Mouse (Mus musculus) liver, embryonic 15.5 days (tissue): ENCODE data around the gene Rasa2. TPM values are rescaled to one million over a fixed set of nuclear protein-coding genes. Genes with fewer than 3 reads are reported as not detected.
A peak's percentile ranks its signal among the peaks of the same experiment; 100 is the strongest.

ENCODE experiments used
- ATAC-seq: fragments of 200-750 bp; cut with Nextera tagmentation; 2 replicates; pipeline ENCODE4 v1.8.0; 2017; ENCODE audit warnings: moderate number of reproducible peaks, mild to moderate bottlenecking, moderate library complexity; ENCODE audit not compliant: insufficient read depth
- H3K27ac ChIP-seq: fragments of 300-500 bp; sonication (generic); replicated peaks from 2 replicates; pipeline ENCODE4 v1.5.1; 2015; ENCODE audit warnings: mild to moderate bottlenecking, inconsistent platforms
- H3K27me3 ChIP-seq: fragments of 300-500 bp; sonication (generic); 2 replicates; pipeline ENCODE4 v1.6.1; 2015; ENCODE audit warnings: mild to moderate bottlenecking, inconsistent platforms
- H3K36me3 ChIP-seq: fragments of 300-500 bp; sonication (generic); replicated peaks from 2 replicates; pipeline ENCODE4 v1.6.1; 2015; ENCODE audit warnings: moderate library complexity, mild to moderate bottlenecking, inconsistent platforms
- H3K4me1 ChIP-seq: fragments of 300-500 bp; sonication (generic); replicated peaks from 2 replicates; pipeline ENCODE4 v1.6.1; 2015; ENCODE audit warnings: inconsistent platforms
- H3K4me2 ChIP-seq: fragments of 300-500 bp; sonication (generic); 2 replicates; pipeline ENCODE4 v1.6.1; 2015; ENCODE audit warnings: moderate library complexity, mild to moderate bottlenecking, inconsistent platforms
- H3K4me3 ChIP-seq: fragments of 300-500 bp; sonication (generic); replicated peaks from 2 replicates; pipeline ENCODE4 v1.5.1; 2015; ENCODE audit warnings: mild to moderate bottlenecking, inconsistent platforms
- H3K9ac ChIP-seq: fragments of 300-500 bp; sonication (generic); 2 replicates; pipeline ENCODE4 v1.6.1; 2015; ENCODE audit warnings: moderate library complexity, mild to moderate bottlenecking, inconsistent platforms
- H3K9me3 ChIP-seq: fragments of 300-500 bp; sonication (generic); replicated peaks from 2 replicates; pipeline ENCODE4 v1.6.1; 2016; ENCODE audit warnings: inconsistent platforms
- WGBS: fragments of 180-500 bp; shearing (Covaris S2); methylation state at CpG from one replicate; pipeline ENCODE4 v1.1.7; 2015; ENCODE audit warnings: mixed read lengths; ENCODE audit not compliant: insufficient replicate concordance; 5-methylcytosine and 5-hydroxymethylcytosine counted together
- polyA plus RNA-seq: library from polyadenylated mRNA; unstranded; fragments of >200 nt; fragmentation: Nextera tagmentation; extraction: Ambion mirVana; gene quantifications from 2 replicates; pipeline ENCODE4 v1.2.1, GENCODE M21; 2015

Gene Rasa2
- polyA plus RNA-seq, 1 experiment from 2014 or later: 2.2 TPM

- no peak overlapping the region for H3K4me3 ChIP-seq
- no peak overlapping the region for H3K4me2 ChIP-seq
- H3K9ac ChIP-seq: no peak overlapping the region
- H3K27ac ChIP-seq: no peak overlapping the region
- no peaks in the 10 kb centered on the region for H3K36me3 ChIP-seq
- 61% methylated on average over 7 of the region's 7 CpGs for WGBS
- H3K27me3 ChIP-seq: no peaks in the 10 kb centered on the region
- H3K9me3 ChIP-seq: no peaks in the 10 kb centered on the region
- no peaks in the 10 kb centered on the region for H3K4me1 ChIP-seq
- no peak for ATAC-seq
These were observed 130.2 kb downstream of the Rasa2 start for GRCm38 (mm10) chr9:96501217-96501616.

DNA sequence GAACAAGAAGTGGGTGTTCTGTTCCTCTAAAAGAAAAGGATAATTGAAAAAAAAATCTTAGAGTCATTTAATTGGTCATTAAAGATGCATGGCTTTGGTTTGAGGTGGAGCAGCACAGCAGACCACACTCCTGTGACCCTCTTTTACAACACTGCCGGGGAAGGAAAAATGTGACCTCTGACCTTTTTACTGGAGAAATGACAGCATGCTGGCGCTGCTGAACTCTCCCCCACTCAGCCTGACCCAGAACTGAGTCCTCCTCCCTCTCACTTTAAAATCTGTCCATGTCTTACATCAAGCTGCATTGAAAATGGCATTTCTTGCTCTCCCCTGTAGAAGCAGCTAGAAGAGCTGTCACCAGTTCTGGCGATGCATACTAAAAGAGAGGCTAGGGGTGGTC is 138.2 kb downstream of the Rasa2 start:
- ATAC-seq: no peak
- Histone ChIP-seq H3K9ac (no peak overlapping the region), H3K9me3 (no peaks in the 10 kb centered on the region), H3K4me2 (no peak overlapping the region), H3K36me3 (no peaks in the 10 kb centered on the region), H3K27ac (no peak overlapping the region), H3K27me3 (no peaks in the 10 kb centered on the region), H3K4me1 (no peaks in the 10 kb centered on the region; the same call in 1 of the 2 replicates), H3K4me3 (no peak overlapping the region)
- 43% methylated on average over 3 of the region's 3 CpGs for WGBS

- 36% methylated on average over 12 of the region's 12 CpGs for WGBS
- Histone ChIP-seq H3K4me2 (peak overlapping the region; percentile 35; the same call in 1 of the 2 replicates), H3K9ac (no peak overlapping the region)
These were observed 139.6 kb downstream of the Rasa2 start for GRCm38 (mm10) chr9:96491810-96492209.

More at GRCm38 (mm10) chr9:96491810-96492209, 139.6 kb downstream of the Rasa2 start:
- H3K4me3 ChIP-seq: no peak overlapping the region
- no peaks in the 10 kb centered on the region; the same call in 1 of the 2 replicates for H3K4me1 ChIP-seq
- H3K27me3 ChIP-seq: no peaks in the 10 kb centered on the region
- H3K9me3 ChIP-seq: no peaks in the 10 kb centered on the region
- H3K27ac ChIP-seq: no peak overlapping the region
- no peak for ATAC-seq
- H3K36me3 ChIP-seq: no peaks in the 10 kb centered on the region

Other genes starting within 250 kb of the Rasa2 start
- gene Rnf7, start 152.9 kb downstream of the Rasa2 start, polyA plus RNA-seq: 56.0 and 59.1 TPM in 2 replicates
- 0.06 and 0.09 TPM in 2 replicates for gene Gm28729, start 106.4 kb downstream of the Rasa2 start, polyA plus RNA-seq
- gene Zbtb38, start 121.2 kb upstream of the Rasa2 start, polyA plus RNA-seq: 5.3 and 5.9 TPM in 2 replicates